Mouse (Mus musculus): ENCODE measurements around the gene Gpr107. TPM values are rescaled to one million over a fixed set of nuclear protein-coding genes. Genes with fewer than 3 reads are reported as not detected.

The Gpr107 gene
- total and polyA plus RNA-seq, 3 experiments, result 16.4 to 18.3 TPM; not detected in 1

- Histone ChIP-seq H3K27me3 (ENCODE audit: control insufficient read depth in 1 of 2, insufficient read depth in 2 of 2, low read length in 2 of 2) (no peaks in the 10 kb centered on the region), H3K4me3 (ENCODE audit: control insufficient read depth in 1 of 2, insufficient read depth in 1 of 2, low read depth in 2 of 2, low read length in 2 of 2) (0 out of 4 replicates have a peak overlapping the region, but pooled peaks of 1 of the 2 experiments have one; percentile 12), H3K79me2 (ENCODE audit: control insufficient read depth, insufficient read depth, low read length, poor library complexity) (no peaks in the 10 kb centered on the region), H3K4me1 (ENCODE audit: control insufficient read depth in 1 of 2, insufficient read depth in 2 of 2, low read length in 2 of 2) (peaks cover 7 to 18% of the 10 kb centered on the region in 2 experiments; a peak in 3 of 4 replicates), H3K27ac (ENCODE audit: control insufficient read depth, low read depth, low read length) (peak overlapping the region; percentile 92), H3K9me3 (replicated peaks; ENCODE audit: insufficient read depth, low read length) (no peaks in the 10 kb centered on the region), H3K9ac (ENCODE audit: control insufficient read depth, low read depth, low read length, poor library complexity, severe bottlenecking) (peak overlapping the region; percentile 45), H3K36me3 (ENCODE audit: control insufficient read depth in 1 of 2, insufficient read depth in 2 of 2, low read length in 2 of 2) (peaks cover 0 to 20% of the 10 kb centered on the region in 2 experiments; a peak in 2 of 4 replicates)
- TF ChIP-seq EP300 (IDR thresholded peaks at IDR 0.05; ENCODE audit: low read depth in 1 of 2, low read length in 2 of 2) (no peak), TAL1 (IDR thresholded peaks at IDR 0.05; ENCODE audit: low read length) (no peak), TCF12 (IDR thresholded peaks at IDR 0.05; ENCODE audit: low read depth, low read length) (no peak), GATA1 (IDR thresholded peaks at IDR 0.05; ENCODE audit: low read depth, low read length) (no peak), E2F4 (IDR thresholded peaks at IDR 0.05; ENCODE audit: borderline replicate concordance, low read depth, low read length) (no peak), POLR2AphosphoS5 (IDR thresholded peaks at IDR 0.05; ENCODE audit: borderline replicate concordance, low read depth, low read length) (no peak), GABPA (IDR thresholded peaks at IDR 0.05; ENCODE audit: low read depth, low read length) (no peak), MAZ (IDR thresholded peaks at IDR 0.05; ENCODE audit: low read depth, low read length) (no peak), SIN3A (IDR thresholded peaks at IDR 0.05; ENCODE audit: low read length) (no peak), JUND (IDR thresholded peaks at IDR 0.05; ENCODE audit: low read depth, low read length) (no peak), POLR2A (IDR thresholded peaks at IDR 0.05; ENCODE audit: control insufficient read depth in 1 of 2, insufficient read depth in 1 of 2, low read depth in 1 of 2, low read length in 2 of 2, poor library complexity in 1 of 2) (no peak), NELFE (IDR thresholded peaks at IDR 0.05; ENCODE audit: low read depth, low read length) (no peak), MYB (IDR thresholded peaks at IDR 0.05; ENCODE audit: low read depth, low read length) (no peak), MYC (IDR thresholded peaks at IDR 0.05; ENCODE audit: low read depth, low read length) (no peak), CHD1 (IDR thresholded peaks at IDR 0.05; ENCODE audit: low read depth, low read length) (no peak)
- peak; percentile 35 for DNase-seq (ENCODE audit: low read depth, low spot score)
These were observed 36.0 kb upstream of the Gpr107 start for GRCm38 (mm10) chr2:31115943-31116731.

DNA sequence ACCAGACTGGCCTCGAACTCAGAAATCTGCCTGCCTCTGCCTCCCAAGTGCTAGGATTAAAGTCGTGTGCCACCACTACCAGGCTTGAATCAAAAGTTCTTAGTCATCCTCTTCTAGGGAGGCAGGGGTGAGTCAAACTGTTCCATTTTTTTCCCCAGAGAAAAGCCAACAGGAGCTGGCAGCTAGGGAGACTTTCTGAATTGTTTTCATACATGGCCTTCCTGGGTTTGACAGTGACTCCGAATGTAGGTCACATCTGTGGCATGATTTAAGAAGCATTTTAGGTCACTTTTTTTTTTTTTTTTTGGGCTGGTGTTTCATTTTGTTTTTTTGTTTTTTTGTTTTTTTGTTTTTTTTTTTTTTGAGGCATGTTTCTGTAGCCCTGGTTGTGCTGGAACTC is 33.9 kb upstream of the Gpr107 start:
- no peaks in the 10 kb centered on the region for H3K27me3 ChIP-seq (ENCODE audit: control insufficient read depth in 1 of 2, insufficient read depth in 2 of 2, low read length in 2 of 2)
- no peaks in the 10 kb centered on the region for H3K79me2 ChIP-seq (ENCODE audit: control insufficient read depth, insufficient read depth, low read length, poor library complexity)
- TF ChIP-seq ZNF384 (IDR thresholded peaks at IDR 0.05; ENCODE audit: low read depth, low read length), result no peak
- no peak for TF ChIP-seq MAFK (IDR thresholded peaks at IDR 0.05; ENCODE audit: borderline replicate concordance, low read depth, low read length)
- TF ChIP-seq E2F4 (IDR thresholded peaks at IDR 0.05; ENCODE audit: borderline replicate concordance, low read depth, low read length), result no peak
- no peak for TF ChIP-seq POLR2AphosphoS2 (IDR thresholded peaks at IDR 0.05; ENCODE audit: low read length)
- TF ChIP-seq BHLHE40 (IDR thresholded peaks at IDR 0.05; ENCODE audit: borderline replicate concordance, low read depth, low read length), result no peak
- TF ChIP-seq CHD2 (IDR thresholded peaks at IDR 0.05; ENCODE audit: low read length), result no peak
- no peak for TF ChIP-seq ZMIZ1 (IDR thresholded peaks at IDR 0.05; ENCODE audit: low read depth, low read length)
- TF ChIP-seq USF2 (IDR thresholded peaks at IDR 0.05; ENCODE audit: borderline replicate concordance in 1 of 2, insufficient read depth in 1 of 2, low read depth in 1 of 2, low read length in 2 of 2), result no peak
- TF ChIP-seq NRF1 (IDR thresholded peaks at IDR 0.05; ENCODE audit: insufficient read depth, low read depth, low read length, poor library complexity, severe bottlenecking), result no peak
- H3K4me1 ChIP-seq (ENCODE audit: control insufficient read depth in 1 of 2, insufficient read depth in 2 of 2, low read length in 2 of 2), result peaks cover 7 to 18% of the 10 kb centered on the region in 2 experiments; a peak in 3 of 4 replicates
- no peak overlapping the region for H3K4me3 ChIP-seq (ENCODE audit: control insufficient read depth in 1 of 2, insufficient read depth in 1 of 2, low read depth in 2 of 2, low read length in 2 of 2)
- no peak overlapping the region for H3K9ac ChIP-seq (ENCODE audit: control insufficient read depth, low read depth, low read length, poor library complexity, severe bottlenecking)
- peaks cover 0 to 20% of the 10 kb centered on the region in 2 experiments; a peak in 2 of 4 replicates for H3K36me3 ChIP-seq (ENCODE audit: control insufficient read depth in 1 of 2, insufficient read depth in 2 of 2, low read length in 2 of 2)
- H3K9me3 ChIP-seq (replicated peaks; ENCODE audit: insufficient read depth, low read length), result no peaks in the 10 kb centered on the region
- no peak overlapping the region for H3K27ac ChIP-seq (ENCODE audit: control insufficient read depth, low read depth, low read length)
- DNase-seq (ENCODE audit: low read depth, low spot score), result no peak
